Mouse (Mus musculus) Patski (cell line): ENCODE measurements at regions not wholly inside any gene's neighbourhood (a gene's known extent, or its start where the extent isn't known, plus 50 kb on each side); places are given as distances from the start of the nearest gene placed in this dataset.

Experiments
- ATAC-seq: fragments of 100-300 bp; one replicate; pipeline ENCODE4 v1.8.0; 2021
- CTCF ChIA-PET: fragments of 350-600 bp; sonication (Branson Sonifier 250); formaldehyde crosslinking; loops from one replicate; lab custom pipeline; 2022; ENCODE audit warnings: inconsistent platforms; lab: Charles Lee
- POLR2A ChIA-PET: fragments of 350-600 bp; sonication (Branson Sonifier 250); formaldehyde crosslinking; loops from one replicate; lab custom pipeline; 2022; ENCODE audit warnings: antibody characterized with exemption, inconsistent platforms; lab: Charles Lee
- DNase-seq: peaks from one replicate; pipeline ENCODE4 v3.0.0-alpha.2; 2011; ENCODE audit warnings: low read depth, low spot score
- H3K27me3 ChIP-seq: fragments of 371-371 bp; one replicate; pipeline ENCODE4 v1.5.1; 2021
- CTCF ChIP-seq: fragments of 100-300 bp; IDR thresholded peaks from one replicate; pipeline ENCODE4 v1.5.1; 2021
- in situ Hi-C: fragments of 300-500 bp; cut with MboI; formaldehyde crosslinking; loops from 3 replicates; pipeline ENCODE4 v1.11.1; 2018; ENCODE audit warnings: low pct_unique_long_range_greater_than_20kb, mixed read lengths

- CTCF ChIA-PET = interaction anchor here (1.5 kb wide), 1 partner anchor 10 kb away, joined by 4 read pairs; no protein-coding TSS in a partner anchor
- no peak for DNase-seq
Observed at GRCm38 (mm10) chr9:74021339-74021738, 52.6 kb upstream of the Unc13c start.

GRCm38 (mm10) chr9:74023922-74024321 lies 55.2 kb upstream of the Unc13c start:
- no peak for DNase-seq
- no peak for ATAC-seq
- H3K27me3 ChIP-seq = peaks cover 4% of the 10 kb centered on the region
- no peak for TF ChIP-seq CTCF
- POLR2A ChIA-PET = no interaction called here
- CTCF ChIA-PET = interaction anchor here (1.0 to 1.7 kb wide), 2 partner anchors 11 to 466 kb away, joined by 3 to 5 read pairs; no protein-coding TSS in a partner anchor
- in situ Hi-C loops = no loop called here

More at GRCm38 (mm10) chr9:74021339-74021738, 52.6 kb upstream of the Unc13c start:
- H3K27me3 ChIP-seq = peaks cover 4% of the 10 kb centered on the region
- no peak for ATAC-seq
- in situ Hi-C loops = no loop called here
- POLR2A ChIA-PET = no interaction called here
- no peak for TF ChIP-seq CTCF

GRCm38 (mm10) chr9:74026131-74026530 lies 57.4 kb upstream of the Unc13c start:
- ChIA-PET POLR2A (no interaction called here), CTCF (interaction anchor here (1.4 to 1.5 kb wide), 2 partner anchors 11 to 468 kb away, joined by 3 read pairs; no protein-coding TSS in a partner anchor)
- DNase-seq = no peak
- no peaks in the 10 kb centered on the region for H3K27me3 ChIP-seq
- ATAC-seq = no peak
- no peak for TF ChIP-seq CTCF
- in situ Hi-C loops = no loop called here

GRCm38 (mm10) chr9:74028438-74028837 lies 59.7 kb upstream of the Unc13c start:
- ChIA-PET CTCF (interaction anchor here (1.2 kb wide), 1 partner anchor 17 kb away, joined by 3 read pairs; no protein-coding TSS in a partner anchor), POLR2A (no interaction called here)
- no peak for DNase-seq
- peak; percentile 67 for TF ChIP-seq CTCF
- no peaks in the 10 kb centered on the region for H3K27me3 ChIP-seq
- in situ Hi-C loops = no loop called here
- ATAC-seq = no peak

GRCm38 (mm10) chr9:74045936-74046335 lies 64.2 kb upstream of the Wdr72 start:
- ATAC-seq (peak; percentile 35), DNase-seq (peak; percentile 43)
- ChIA-PET POLR2A (no interaction called here), CTCF (interaction anchor here (1.7 kb wide), 1 partner anchor 11 kb away, joined by 4 read pairs; no protein-coding TSS in a partner anchor)
- no peak for TF ChIP-seq CTCF
- no peaks in the 10 kb centered on the region for H3K27me3 ChIP-seq
- in situ Hi-C loops = no loop called here

GRCm38 (mm10) chr9:74049776-74050175 lies 60.4 kb upstream of the Wdr72 start:
- H3K27me3 ChIP-seq = peaks cover 4% of the 10 kb centered on the region
- ChIA-PET CTCF (no interaction called here), POLR2A (no interaction called here)
- ATAC-seq (no peak), DNase-seq (no peak)
- in situ Hi-C loops = no loop called here
- no peak for TF ChIP-seq CTCF

GRCm38 (mm10) chr9:74056709-74057108 lies 53.4 kb upstream of the Wdr72 start:
- CTCF ChIA-PET = interaction anchor here (1.2 kb wide), 1 partner anchor 9 kb away, joined by 4 read pairs; no protein-coding TSS in a partner anchor
- H3K27me3 ChIP-seq = peaks cover 4% of the 10 kb centered on the region
- no peak for ATAC-seq
- no peak for TF ChIP-seq CTCF
- DNase-seq = no peak
- POLR2A ChIA-PET = no interaction called here
- in situ Hi-C loops = no loop called here

GRCm38 (mm10) chr9:74057476-74058076 lies 52.6 kb upstream of the Wdr72 start:
- CTCF ChIA-PET = interaction anchor here (1.2 kb wide), 1 partner anchor 20 kb away, joined by 3 read pairs; no protein-coding TSS in a partner anchor
- POLR2A ChIA-PET = no interaction called here
- no peak for TF ChIP-seq CTCF
- DNase-seq = no peak
- no peak for ATAC-seq
- in situ Hi-C loops = no loop called here
- peaks cover 4% of the 10 kb centered on the region for H3K27me3 ChIP-seq

GRCm38 (mm10) chr9:74058269-74058871 lies 51.8 kb upstream of the Wdr72 start:
- ChIA-PET POLR2A (no interaction called here), CTCF (interaction anchor here (1.2 kb wide), 1 partner anchor 19 kb away, joined by 3 read pairs; no protein-coding TSS in a partner anchor)
- DNase-seq (no peak), ATAC-seq (no peak)
- peaks cover 4% of the 10 kb centered on the region for H3K27me3 ChIP-seq
- in situ Hi-C loops = no loop called here
- no peak for TF ChIP-seq CTCF
